Mouse (Mus musculus): ENCODE measurements around the gene Ednrb. TPM values are rescaled to one million over a fixed set of nuclear protein-coding genes. Genes with fewer than 3 reads are reported as not detected.

Ednrb gene
- total and polyA plus RNA-seq, 2 experiments from 2014 or later = 61.8 to 63.6 TPM

GRCm38 (mm10) chr14:103811291-103811690 is 32.9 kb downstream of the Ednrb start:
- ATAC-seq (ENCODE audit: insufficient read depth, low read depth) = no peak
- no peak overlapping the region for H3K9ac ChIP-seq (replicated peaks; ENCODE audit: low read depth, low read length)
- no peaks in the 10 kb centered on the region for H3K27me3 ChIP-seq (ENCODE audit: control insufficient read depth, insufficient read depth, low read length)
- no peak overlapping the region for H3K4me2 ChIP-seq (ENCODE audit: low read depth, low read length)
- H3K36me3 ChIP-seq (replicated peaks; ENCODE audit: control insufficient read depth, insufficient read depth, low read length) = no peaks in the 10 kb centered on the region
- no peaks in the 10 kb centered on the region; the same call in none of the 2 replicates for H3K4me1 ChIP-seq (ENCODE audit: control insufficient read depth, insufficient read depth)
- H3K27ac ChIP-seq (ENCODE audit: low read depth) = no peak overlapping the region
- no peaks in the 10 kb centered on the region for H3K9me3 ChIP-seq (replicated peaks; ENCODE audit: control insufficient read depth, low read length)
- TF ChIP-seq EP300 (IDR thresholded peaks at IDR 0.05; ENCODE audit: low read depth) = no peak
- no peak for TF ChIP-seq CTCF (IDR thresholded peaks at IDR 0.05; ENCODE audit: low read depth)
- DNase-seq (ENCODE audit: low spot score) = no peak
- no peak overlapping the region for H3K4me3 ChIP-seq (ENCODE audit: low read depth, low read length)
- WGBS = 84% methylated on average over 7 of the region's 7 CpGs

- Histone ChIP-seq H3K4me2 (ENCODE audit: low read depth, low read length) (no peak overlapping the region), H3K27me3 (ENCODE audit: control insufficient read depth, insufficient read depth, low read length) (no peaks in the 10 kb centered on the region), H3K4me1 (ENCODE audit: control insufficient read depth, insufficient read depth) (no peaks in the 10 kb centered on the region), H3K27ac (ENCODE audit: low read depth) (no peak overlapping the region), H3K4me3 (ENCODE audit: low read depth, low read length) (no peak overlapping the region), H3K9me3 (replicated peaks; ENCODE audit: control insufficient read depth, low read length) (no peaks in the 10 kb centered on the region), H3K9ac (replicated peaks; ENCODE audit: low read depth, low read length) (no peak overlapping the region), H3K36me3 (replicated peaks; ENCODE audit: control insufficient read depth, insufficient read depth, low read length) (no peaks in the 10 kb centered on the region)
- TF ChIP-seq CTCF (IDR thresholded peaks at IDR 0.05; ENCODE audit: low read depth) = no peak
- TF ChIP-seq EP300 (IDR thresholded peaks at IDR 0.05; ENCODE audit: low read depth) = no peak
- DNase-seq (ENCODE audit: low spot score) (no peak), ATAC-seq (ENCODE audit: insufficient read depth, low read depth) (no peak)
- 36% methylated on average over 4 of the region's 4 CpGs for WGBS
These were observed 40.1 kb downstream of the Ednrb start for GRCm38 (mm10) chr14:103803907-103804659.

- ATAC-seq (ENCODE audit: insufficient read depth, low read depth) = no peak
- no peak overlapping the region for H3K9ac ChIP-seq (replicated peaks; ENCODE audit: low read depth, low read length)
- H3K4me2 ChIP-seq (ENCODE audit: low read depth, low read length) = no peak overlapping the region
- no peaks in the 10 kb centered on the region for H3K4me1 ChIP-seq (ENCODE audit: control insufficient read depth, insufficient read depth)
- H3K27ac ChIP-seq (ENCODE audit: low read depth) = no peak overlapping the region
- no peak overlapping the region for H3K4me3 ChIP-seq (ENCODE audit: low read depth, low read length)
- no peaks in the 10 kb centered on the region for H3K36me3 ChIP-seq (replicated peaks; ENCODE audit: control insufficient read depth, insufficient read depth, low read length)
- DNase-seq (ENCODE audit: low spot score) = no peak
- TF ChIP-seq CTCF (IDR thresholded peaks at IDR 0.05; ENCODE audit: low read depth) = no peak
- TF ChIP-seq EP300 (IDR thresholded peaks at IDR 0.05; ENCODE audit: low read depth) = no peak
- no peaks in the 10 kb centered on the region for H3K27me3 ChIP-seq (ENCODE audit: control insufficient read depth, insufficient read depth, low read length)
- H3K9me3 ChIP-seq (replicated peaks; ENCODE audit: control insufficient read depth, low read length) = no peaks in the 10 kb centered on the region
- 75% methylated on average over 3 of the region's 3 CpGs for WGBS
These were observed 47.1 kb downstream of the Ednrb start for GRCm38 (mm10) chr14:103797123-103797522.

GRCm38 (mm10) chr14:103795591-103795990 is 48.6 kb downstream of the Ednrb start:
- no peaks in the 10 kb centered on the region for H3K36me3 ChIP-seq (replicated peaks; ENCODE audit: control insufficient read depth, insufficient read depth, low read length)
- H3K27me3 ChIP-seq (ENCODE audit: control insufficient read depth, insufficient read depth, low read length) = no peaks in the 10 kb centered on the region
- TF ChIP-seq CTCF (IDR thresholded peaks at IDR 0.05; ENCODE audit: low read depth) (no peak), EP300 (IDR thresholded peaks at IDR 0.05; ENCODE audit: low read depth) (no peak)
- H3K9me3 ChIP-seq (replicated peaks; ENCODE audit: control insufficient read depth, low read length) = no peaks in the 10 kb centered on the region
- H3K4me1 ChIP-seq (ENCODE audit: control insufficient read depth, insufficient read depth) = no peaks in the 10 kb centered on the region
- 73% methylated on average over 1 of the region's 1 CpGs for WGBS
- H3K4me3 ChIP-seq (ENCODE audit: low read depth, low read length) = no peak overlapping the region
- no peak for ATAC-seq (ENCODE audit: insufficient read depth, low read depth)
- no peak for DNase-seq (ENCODE audit: low spot score)
- no peak overlapping the region for H3K27ac ChIP-seq (ENCODE audit: low read depth)
- no peak overlapping the region for H3K4me2 ChIP-seq (ENCODE audit: low read depth, low read length)
- H3K9ac ChIP-seq (replicated peaks; ENCODE audit: low read depth, low read length) = no peak overlapping the region

- no peak overlapping the region for H3K9ac ChIP-seq (replicated peaks; ENCODE audit: low read depth, low read length)
- no peak overlapping the region for H3K4me2 ChIP-seq (ENCODE audit: low read depth, low read length)
- TF ChIP-seq EP300 (IDR thresholded peaks at IDR 0.05; ENCODE audit: low read depth) (no peak), CTCF (IDR thresholded peaks at IDR 0.05; ENCODE audit: low read depth) (no peak)
- ATAC-seq (ENCODE audit: insufficient read depth, low read depth) (no peak), DNase-seq (ENCODE audit: low spot score) (no peak)
- H3K36me3 ChIP-seq (replicated peaks; ENCODE audit: control insufficient read depth, insufficient read depth, low read length) = no peaks in the 10 kb centered on the region
- H3K9me3 ChIP-seq (replicated peaks; ENCODE audit: control insufficient read depth, low read length) = no peaks in the 10 kb centered on the region
- no peak overlapping the region for H3K4me3 ChIP-seq (ENCODE audit: low read depth, low read length)
- no peaks in the 10 kb centered on the region for H3K4me1 ChIP-seq (ENCODE audit: control insufficient read depth, insufficient read depth)
- H3K27ac ChIP-seq (ENCODE audit: low read depth) = no peak overlapping the region
- H3K27me3 ChIP-seq (ENCODE audit: control insufficient read depth, insufficient read depth, low read length) = no peaks in the 10 kb centered on the region
- WGBS = 52% methylated on average over 5 of the region's 5 CpGs
These were observed 50.8 kb downstream of the Ednrb start for GRCm38 (mm10) chr14:103793409-103793808.

GRCm38 (mm10) chr14:103792726-103793125 is 51.5 kb downstream of the Ednrb start:
- Histone ChIP-seq H3K36me3 (replicated peaks; ENCODE audit: control insufficient read depth, insufficient read depth, low read length) (no peaks in the 10 kb centered on the region), H3K9me3 (replicated peaks; ENCODE audit: control insufficient read depth, low read length) (no peaks in the 10 kb centered on the region), H3K9ac (replicated peaks; ENCODE audit: low read depth, low read length) (no peak overlapping the region), H3K27me3 (ENCODE audit: control insufficient read depth, insufficient read depth, low read length) (no peaks in the 10 kb centered on the region), H3K4me1 (ENCODE audit: control insufficient read depth, insufficient read depth) (no peaks in the 10 kb centered on the region), H3K4me3 (ENCODE audit: low read depth, low read length) (no peak overlapping the region), H3K4me2 (ENCODE audit: low read depth, low read length) (no peak overlapping the region), H3K27ac (ENCODE audit: low read depth) (no peak overlapping the region)
- DNase-seq (ENCODE audit: low spot score) = peak; percentile 8
- WGBS = 8% methylated on average over 1 of the region's 1 CpGs
- TF ChIP-seq EP300 (IDR thresholded peaks at IDR 0.05; ENCODE audit: low read depth) (no peak), CTCF (IDR thresholded peaks at IDR 0.05; ENCODE audit: low read depth) (no peak)
- ATAC-seq (ENCODE audit: insufficient read depth, low read depth) = no peak

All from heart, postnatal 0 days (tissue).